Mouse (Mus musculus): ENCODE measurements around the gene Large2. TPM values are rescaled to one million over a fixed set of nuclear protein-coding genes. Genes with fewer than 3 reads are reported as not detected.
A peak's percentile ranks its signal among the peaks of the same experiment; 100 is the strongest.
"Not testable (repeated sequence)": the region's sequence is repeated elsewhere in the genome, so short reads cannot be mapped to it uniquely, and the experiment has no call there.

The Large2 gene
- total RNA-seq (2021) = under 1 TPM in 1 of 2 experiments, not detected in 1; 0.49 TPM

DNA sequence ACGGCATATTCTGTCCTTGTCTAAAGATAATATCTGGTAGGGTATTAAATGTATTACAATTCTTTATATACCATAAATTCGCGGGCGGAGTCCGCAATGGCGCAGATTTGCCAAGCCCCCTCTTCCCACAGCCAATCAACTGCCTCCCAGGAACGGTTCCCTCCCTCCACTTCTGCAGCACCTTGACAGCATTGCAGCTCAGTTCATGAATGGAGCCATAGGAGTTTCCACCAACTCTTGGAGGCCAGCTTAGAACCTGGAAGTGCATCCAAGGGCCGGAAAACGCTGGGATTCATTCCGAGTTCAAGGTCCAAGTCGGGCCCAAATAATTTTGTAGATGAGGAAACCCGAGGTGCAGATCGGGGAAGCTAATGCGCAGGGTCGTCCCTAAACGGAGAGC lies at the start of gene Large2, which contains the start of gene Pex16:
Gene Large2 (minus strand): TSS at position 356 of the 400 bp plus-strand sequence.
Gene Pex16 (plus strand): TSS at position 163 of the 400 bp plus-strand sequence.
- DNase-seq (ENCODE audit: extremely low spot score in 1 of 2, low spot score in 2 of 2) = peak in 1 of 2 experiments; percentile 58
- intact Hi-C loops (cut with DNase I) = no loop called here

DNA sequence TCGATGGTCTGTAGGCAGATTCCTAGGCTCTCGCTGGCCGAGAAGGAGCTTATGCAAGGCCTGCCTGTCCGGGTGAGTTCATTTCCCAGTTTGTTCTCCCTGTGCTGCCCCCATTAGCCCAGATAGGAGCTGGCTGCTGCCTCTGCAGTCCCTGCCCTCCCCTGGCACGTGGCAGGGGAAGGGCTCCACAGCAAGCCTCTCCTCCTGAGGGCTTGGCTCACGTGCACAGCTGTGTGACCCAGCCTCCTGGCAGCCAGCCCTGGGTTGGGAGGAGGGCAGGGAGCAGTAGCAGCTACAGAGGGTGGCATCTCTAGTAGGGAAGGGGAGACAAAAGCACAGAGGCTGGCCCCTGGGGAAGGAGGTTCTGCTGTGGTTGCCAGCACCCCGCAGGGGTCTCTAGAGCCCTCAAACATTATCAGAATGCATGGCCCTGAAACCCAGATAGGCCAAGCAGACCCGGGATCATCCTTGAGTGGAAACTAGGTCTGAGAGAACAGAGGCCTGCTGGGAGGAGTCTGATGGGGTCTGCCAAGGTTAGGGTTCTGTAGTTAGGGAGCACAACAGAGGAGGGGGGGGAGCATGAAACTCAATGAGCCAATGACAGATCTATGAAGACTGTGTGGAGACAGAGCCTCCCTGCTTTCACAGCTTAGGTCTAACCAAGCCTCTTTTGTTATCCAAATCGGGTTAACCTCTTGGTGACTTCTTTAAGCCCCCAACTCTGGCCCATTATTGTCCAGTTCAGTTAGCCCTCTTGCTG lies 49.2 kb upstream of the Large2 start:
- intact Hi-C loops (cut with DNase I) = no loop called here

DNA sequence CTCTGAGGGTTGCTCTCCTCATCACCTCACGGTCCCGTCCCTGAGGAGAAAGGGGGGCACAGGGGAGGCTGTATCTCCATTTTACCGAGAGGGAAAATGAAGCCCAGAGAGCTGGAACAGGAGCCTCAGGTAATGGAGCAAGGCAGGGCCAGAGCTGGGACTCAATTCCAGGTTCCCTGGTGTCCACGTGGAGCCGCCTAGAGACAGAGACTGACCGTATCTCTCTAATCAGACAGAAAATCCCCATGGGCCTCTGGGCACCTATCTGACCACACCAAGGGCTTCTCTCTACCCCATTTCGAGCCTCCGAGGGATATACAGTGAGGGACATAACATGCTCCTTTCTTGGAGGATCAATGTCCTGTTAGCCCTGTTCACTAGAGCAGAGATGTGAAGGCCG lies 48.5 kb upstream of the Large2 start:
- DNase-seq (ENCODE audit: extremely low spot score in 1 of 2, low spot score in 2 of 2) = no peak
- intact Hi-C loops (cut with DNase I) = no loop called here

More for the DNA sequence above, 49.2 kb upstream of the Large2 start:
- peak; percentile 74 to 92 for DNase-seq (ENCODE audit: extremely low spot score in 1 of 2, low spot score in 2 of 2)

DNA sequence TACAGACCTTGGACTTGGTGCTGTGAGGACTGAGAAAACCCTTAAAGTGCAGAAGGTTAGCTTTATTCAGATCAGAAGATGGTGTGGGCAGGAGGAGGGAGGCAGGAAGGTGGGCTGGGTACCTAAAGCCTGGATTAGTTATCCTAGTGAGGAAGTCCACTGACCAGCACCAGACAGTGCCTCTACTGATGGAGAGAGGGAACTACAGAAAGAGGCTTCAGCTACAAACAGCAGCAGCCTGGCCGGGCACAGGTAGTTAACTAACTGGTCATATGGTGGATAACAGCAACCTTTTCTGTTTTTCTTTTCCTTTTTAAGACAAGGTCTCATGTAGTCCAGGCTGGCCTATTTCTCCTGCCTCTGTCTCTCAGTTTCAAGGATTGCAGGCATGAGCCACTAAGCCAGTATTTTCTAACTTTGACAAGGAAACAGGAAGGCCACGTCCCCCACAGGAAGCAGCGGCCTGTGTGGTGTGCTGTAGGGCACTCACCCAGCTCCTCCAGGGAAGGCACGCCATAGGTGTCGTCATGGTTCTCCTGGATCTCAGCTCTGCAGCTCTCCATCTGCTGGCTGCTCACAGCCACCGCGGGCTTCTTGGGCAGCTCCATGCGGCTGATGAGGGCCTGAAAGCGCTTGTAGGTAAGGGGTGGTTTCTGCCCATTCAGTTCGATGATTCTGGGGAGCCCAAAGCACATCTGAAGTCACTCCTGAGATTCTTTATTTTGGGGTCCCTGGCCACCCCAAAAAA lies 47.9 kb upstream of the Large2 start:
- intact Hi-C loops (cut with DNase I) = no loop called here
- no peak for DNase-seq (ENCODE audit: extremely low spot score in 1 of 2, low spot score in 2 of 2)

DNA sequence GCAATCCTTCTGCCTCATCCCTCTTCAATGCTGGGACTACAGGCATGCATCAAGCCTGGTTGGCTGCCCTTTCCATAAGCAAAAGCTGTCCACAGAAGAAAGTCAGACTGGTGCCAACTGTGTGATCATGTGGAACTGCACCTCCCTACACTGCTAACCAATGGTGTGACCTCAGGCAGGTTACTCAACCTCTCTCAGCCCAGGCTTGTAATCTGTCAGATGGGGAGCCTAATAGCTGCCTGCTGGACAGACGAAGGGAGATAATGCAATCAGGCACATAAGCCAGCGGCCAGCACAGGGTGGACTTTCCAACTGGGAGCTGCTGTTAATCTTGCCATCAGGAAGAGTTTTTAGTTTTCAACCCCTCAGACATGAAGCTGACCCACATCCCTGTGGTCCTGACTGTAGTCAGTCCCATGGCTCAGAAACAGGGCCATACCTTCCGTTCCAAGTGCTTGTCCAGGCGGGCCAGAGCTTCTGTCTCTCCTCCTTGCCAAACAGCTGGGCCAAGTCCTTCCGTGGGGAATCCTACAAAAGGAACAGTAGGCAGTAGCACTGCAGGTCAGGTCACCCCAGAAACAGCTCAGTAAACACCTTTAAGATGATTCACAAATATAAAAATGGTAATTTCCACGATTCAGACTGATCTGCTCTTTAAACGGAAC lies 47.2 kb upstream of the Large2 start:
- intact Hi-C loops (cut with DNase I) = no loop called here
- no peak for DNase-seq (ENCODE audit: extremely low spot score in 1 of 2, low spot score in 2 of 2)

DNA sequence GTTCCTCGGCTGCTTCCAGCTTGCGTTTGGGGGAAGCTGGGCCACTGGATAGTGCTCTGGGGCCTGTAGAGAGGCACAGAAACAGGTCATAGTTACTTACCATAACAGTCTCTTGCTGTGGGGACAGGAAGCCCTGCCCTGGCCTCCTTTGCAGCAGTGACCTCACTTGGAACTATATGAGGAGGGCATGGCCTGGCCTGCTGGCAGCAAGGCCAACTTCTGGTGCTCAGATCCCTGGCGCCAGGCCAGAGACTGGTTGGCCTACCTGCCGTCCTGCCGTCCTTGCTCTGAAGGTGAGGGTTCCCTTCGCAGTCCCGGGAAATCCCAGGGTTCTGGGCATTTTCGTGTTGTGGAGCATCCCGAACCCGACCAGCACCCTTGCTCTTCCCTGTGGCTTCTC lies 37.0 kb upstream of the Large2 start:
- intact Hi-C loops (cut with DNase I) = no loop called here
- peak in 1 of 2 experiments; percentile 53 for DNase-seq (ENCODE audit: extremely low spot score in 1 of 2, low spot score in 2 of 2)

DNA sequence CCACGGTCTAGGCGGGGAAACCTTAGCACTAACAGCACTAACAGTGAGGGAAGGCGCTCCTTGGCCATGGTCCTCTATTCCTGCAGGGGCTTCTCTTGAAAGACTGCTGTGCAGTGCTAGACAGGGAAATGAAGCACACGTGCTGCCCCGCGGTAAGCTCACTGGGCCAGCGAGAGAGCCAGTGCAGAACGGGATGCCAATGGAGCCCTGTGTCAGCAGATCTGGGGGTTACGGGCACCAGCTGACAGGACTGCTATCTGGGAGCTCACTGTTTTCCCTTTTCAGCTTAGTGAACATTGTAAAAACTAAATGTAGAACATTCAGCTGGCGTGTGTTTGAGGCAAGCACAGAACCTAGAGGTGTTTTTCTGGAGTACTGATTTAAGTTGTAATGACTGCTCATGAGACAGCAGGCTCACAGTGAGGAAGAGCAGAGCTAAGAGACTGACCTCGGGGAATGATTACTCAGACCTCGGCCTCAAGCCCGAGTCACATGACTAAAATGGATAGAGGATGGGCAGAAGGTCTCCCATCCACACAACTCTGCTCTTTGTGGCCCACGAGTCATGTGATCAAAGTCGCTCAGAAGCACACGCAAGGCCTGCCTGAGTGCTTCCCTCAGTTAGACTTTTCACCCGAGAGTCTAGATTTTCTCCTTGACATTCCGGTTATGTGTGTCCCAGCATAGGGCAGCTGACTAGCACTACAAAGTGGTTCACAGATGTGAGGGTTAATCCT lies 33.8 kb upstream of the Large2 start:
- intact Hi-C loops (cut with DNase I) = no loop called here
- DNase-seq (ENCODE audit: extremely low spot score in 1 of 2, low spot score in 2 of 2) = no peak

DNA sequence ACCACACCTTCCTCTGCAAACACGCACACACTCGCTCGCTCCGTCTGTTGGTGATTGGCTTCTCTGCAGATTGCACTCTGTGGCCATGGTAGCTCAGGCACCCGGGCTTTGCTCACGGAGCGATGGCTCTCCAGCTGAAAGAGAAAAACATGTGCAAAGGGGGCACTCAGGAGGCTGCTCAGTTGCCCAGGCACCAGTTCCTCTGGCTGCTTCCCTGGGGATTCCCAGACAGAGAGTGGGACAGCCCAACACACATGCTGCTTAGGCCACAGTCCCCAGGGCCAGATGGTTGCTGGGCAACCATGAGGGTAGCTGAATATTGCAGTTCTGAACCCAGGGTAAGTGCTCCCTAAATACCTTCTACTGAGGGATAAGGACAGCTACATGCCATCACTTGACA lies 31.0 kb upstream of the Large2 start:
- intact Hi-C loops (cut with DNase I) = no loop called here
- DNase-seq (ENCODE audit: extremely low spot score in 1 of 2, low spot score in 2 of 2) = no peak

DNA sequence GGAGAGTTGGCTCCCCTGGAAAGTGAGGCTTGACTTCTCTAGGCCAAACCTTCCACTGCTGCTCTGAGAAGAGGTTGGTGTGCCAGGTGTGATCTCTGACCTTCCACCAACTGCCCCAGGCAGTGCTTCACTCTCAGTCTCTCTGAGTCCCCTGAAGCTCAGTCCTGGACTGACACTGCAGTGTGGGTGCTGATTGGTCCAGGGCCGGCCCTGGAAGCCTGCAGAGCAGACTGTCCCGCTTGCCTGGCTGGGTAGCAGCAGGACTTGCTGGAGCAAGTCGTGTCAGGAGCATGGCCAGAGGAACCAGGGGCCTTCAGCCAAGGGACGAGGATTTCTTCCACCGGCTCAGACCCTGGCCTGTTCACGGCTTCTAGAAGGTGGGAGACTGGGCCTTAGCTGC lies 30.1 kb upstream of the Large2 start:
- no peak for DNase-seq (ENCODE audit: extremely low spot score in 1 of 2, low spot score in 2 of 2)
- intact Hi-C loops (cut with DNase I) = no loop called here

DNA sequence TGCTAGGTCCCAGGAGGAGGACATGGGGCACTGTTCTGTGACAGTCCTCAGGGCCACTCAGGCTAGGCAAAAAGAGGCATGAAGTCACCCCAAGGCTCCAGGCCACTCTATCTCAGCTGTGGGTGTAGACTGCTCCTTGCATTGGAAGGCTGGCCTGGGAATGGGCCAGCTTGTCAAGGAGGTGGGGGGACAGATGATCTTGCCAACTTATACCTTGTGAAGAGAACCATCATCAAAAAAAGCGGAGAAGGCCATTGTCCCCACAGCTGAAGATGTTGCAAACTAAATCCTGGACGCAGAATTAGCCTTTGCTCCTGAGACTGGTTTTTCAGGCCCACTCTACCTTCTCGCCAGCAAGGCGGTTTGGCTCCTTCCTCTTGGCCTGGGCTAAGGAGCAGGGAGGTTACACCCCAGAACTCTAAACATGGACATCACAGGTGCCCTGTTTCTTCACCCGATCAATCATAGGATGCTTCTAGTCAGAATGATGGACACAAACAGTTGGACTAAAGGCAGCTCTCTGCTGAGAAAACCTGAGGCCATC lies 29.2 kb upstream of the Large2 start:
- intact Hi-C loops (cut with DNase I) = no loop called here
- DNase-seq (ENCODE audit: extremely low spot score in 1 of 2, low spot score in 2 of 2) = no peak

DNA sequence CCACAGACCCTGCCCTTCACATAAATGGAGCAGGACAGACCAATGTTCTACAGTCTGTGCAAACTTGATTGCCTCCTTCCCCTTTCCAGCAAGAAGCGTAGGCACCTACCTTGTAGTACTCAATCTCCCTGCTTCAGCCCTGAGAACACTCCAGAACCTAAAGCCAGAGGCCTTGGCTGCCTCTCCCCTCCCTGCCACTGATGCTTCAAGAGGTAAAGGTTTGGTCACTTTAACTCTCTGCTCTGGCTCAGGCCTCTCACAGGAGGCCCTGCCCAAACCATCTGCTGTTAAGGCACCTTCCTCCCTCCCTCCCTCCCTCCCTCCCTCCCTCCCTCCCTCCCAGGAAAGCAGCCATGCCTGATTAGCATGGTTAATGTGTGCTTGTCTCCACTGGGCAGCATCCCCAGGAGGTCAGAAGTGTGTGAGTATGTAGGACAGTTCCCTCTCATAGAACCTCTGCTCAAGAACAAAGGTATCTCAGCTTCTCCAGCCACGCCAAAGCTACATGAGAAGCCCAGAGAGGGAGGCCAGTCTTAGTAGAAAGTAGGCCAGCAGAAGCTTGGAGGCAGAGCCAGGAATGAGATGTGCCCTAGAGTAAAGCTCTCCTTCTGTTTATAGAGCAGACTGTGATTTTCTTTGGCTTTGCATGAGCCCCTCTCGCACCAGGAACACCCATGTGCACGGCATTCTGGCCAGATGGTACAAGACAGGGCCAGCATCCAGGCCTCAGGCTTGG lies 28.1 kb upstream of the Large2 start:
- DNase-seq (ENCODE audit: extremely low spot score in 1 of 2, low spot score in 2 of 2) = no peak

DNA sequence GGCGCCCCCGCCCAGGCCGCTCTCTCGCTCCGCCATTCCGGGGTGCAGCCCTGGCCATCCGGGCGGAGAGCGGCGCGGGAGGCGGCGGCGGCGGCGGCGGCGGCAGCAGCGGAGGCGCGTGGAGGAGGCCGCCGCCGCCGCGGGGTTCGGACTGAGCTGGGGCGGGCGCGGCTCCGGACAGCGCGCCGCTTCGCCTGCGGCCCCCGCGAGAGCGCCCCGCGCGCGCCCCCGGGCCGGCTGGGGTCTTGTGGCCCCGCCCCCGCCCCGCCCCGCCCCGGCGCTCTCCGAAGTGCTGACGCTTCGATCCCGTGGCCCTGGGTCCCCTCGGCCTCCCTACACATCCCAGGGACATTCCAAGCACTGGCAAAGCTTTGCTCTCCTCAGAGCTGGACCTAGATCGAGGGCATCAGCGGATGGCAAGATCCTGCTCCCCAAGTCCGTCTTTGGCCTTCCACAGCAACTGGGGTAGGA lies 26.5 kb upstream of the Large2 start, which contains the start of gene Mapk8ip1:
Gene Mapk8ip1 (minus strand): TSS at position 173 of the 471 bp plus-strand sequence.
- intact Hi-C loops (cut with DNase I) = no loop called here
- DNase-seq (ENCODE audit: extremely low spot score in 1 of 2, low spot score in 2 of 2) = peak in 1 of 2 experiments; percentile 61

More for the DNA sequence above, 28.1 kb upstream of the Large2 start:
- intact Hi-C loops (cut with DNase I) = no loop called here

DNA sequence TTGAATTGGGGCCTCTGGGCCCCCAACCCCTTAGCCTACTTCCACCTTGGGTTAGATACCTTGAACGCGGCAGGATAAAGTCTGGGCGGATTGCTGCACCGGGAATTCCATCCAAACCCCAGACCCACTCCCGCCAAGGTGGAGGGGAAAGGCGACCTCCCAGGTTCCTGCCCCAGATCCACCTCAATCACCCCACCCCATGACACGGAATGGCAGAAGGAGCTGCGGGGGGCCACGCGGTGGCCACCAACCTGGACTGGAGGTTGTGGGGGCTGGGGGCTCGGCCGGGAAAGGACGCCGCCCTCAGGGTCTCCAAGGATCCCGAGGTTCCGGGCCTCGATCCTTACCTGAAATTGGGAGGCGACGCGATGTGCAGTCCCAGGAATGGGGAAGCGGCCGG lies 26.0 kb upstream of the Large2 start:
- intact Hi-C loops (cut with DNase I) = no loop called here
- DNase-seq (ENCODE audit: extremely low spot score in 1 of 2, low spot score in 2 of 2) = peak in 1 of 2 experiments; percentile 49

DNA sequence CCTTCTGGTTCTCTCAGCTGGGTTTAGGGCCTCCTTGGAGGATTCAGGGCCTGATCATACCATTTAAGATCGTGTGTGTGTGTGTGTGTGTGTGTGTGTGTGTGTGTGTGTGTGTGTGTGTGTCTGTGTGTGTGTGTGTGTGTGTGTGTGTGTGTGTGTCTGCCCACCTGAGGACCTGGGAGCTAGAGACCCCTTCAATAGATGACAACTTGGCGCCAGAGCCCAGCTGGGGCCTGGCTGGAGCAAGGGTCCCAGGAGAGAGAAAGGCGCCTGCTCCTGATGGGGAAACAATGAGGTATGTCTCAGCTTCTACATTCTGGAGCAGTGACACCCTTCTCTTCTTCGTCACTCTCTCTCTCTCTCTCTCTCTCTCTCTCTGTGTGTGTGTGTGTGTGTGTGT lies 25.2 kb upstream of the Large2 start:
- DNase-seq (ENCODE audit: extremely low spot score in 1 of 2, low spot score in 2 of 2); intact Hi-C loops (cut with DNase I): not testable (repeated sequence)

DNA sequence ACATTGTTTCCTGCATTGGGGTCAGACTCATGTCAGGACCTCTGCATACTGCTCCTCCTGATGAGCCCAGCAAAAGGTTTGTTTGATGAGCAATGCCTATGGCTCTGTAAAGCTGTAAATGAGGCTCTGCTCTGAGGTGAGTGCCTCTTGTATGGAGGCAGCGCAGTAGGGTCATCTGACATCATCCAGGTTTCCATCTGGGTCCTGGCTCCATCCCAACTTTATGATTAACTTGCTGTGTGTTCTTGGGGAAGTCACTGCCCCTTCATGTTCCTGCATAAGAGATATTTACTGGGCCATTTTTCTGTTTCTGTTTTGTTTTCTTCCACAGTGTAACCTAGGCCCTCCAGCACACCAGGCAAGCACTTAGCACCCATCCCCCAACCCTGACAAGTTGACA lies 22.8 kb upstream of the Large2 start:
- no peak for DNase-seq (ENCODE audit: extremely low spot score in 1 of 2, low spot score in 2 of 2)
- intact Hi-C loops (cut with DNase I) = no loop called here

DNA sequence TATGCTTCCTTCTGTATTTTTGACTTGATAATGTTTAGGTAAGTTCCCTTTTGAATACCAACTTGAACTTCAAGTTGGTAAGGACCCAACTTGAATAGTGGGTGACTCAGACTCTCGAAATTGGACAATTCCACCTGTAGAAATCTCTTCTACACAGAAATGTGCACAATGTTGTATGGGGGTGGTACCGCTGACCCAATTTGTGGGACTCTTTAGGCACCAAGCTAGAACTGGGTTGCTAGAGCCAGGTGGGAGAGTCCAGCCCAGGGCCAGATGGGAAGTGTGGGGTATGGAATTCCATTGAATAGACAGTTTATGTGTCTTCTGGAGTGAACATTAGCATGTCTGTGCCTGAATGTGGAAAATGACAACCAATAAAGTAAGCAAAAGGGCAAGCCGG lies 20.9 kb upstream of the Large2 start:
- no peak for DNase-seq (ENCODE audit: extremely low spot score in 1 of 2, low spot score in 2 of 2)
- intact Hi-C loops (cut with DNase I) = no loop called here

DNA sequence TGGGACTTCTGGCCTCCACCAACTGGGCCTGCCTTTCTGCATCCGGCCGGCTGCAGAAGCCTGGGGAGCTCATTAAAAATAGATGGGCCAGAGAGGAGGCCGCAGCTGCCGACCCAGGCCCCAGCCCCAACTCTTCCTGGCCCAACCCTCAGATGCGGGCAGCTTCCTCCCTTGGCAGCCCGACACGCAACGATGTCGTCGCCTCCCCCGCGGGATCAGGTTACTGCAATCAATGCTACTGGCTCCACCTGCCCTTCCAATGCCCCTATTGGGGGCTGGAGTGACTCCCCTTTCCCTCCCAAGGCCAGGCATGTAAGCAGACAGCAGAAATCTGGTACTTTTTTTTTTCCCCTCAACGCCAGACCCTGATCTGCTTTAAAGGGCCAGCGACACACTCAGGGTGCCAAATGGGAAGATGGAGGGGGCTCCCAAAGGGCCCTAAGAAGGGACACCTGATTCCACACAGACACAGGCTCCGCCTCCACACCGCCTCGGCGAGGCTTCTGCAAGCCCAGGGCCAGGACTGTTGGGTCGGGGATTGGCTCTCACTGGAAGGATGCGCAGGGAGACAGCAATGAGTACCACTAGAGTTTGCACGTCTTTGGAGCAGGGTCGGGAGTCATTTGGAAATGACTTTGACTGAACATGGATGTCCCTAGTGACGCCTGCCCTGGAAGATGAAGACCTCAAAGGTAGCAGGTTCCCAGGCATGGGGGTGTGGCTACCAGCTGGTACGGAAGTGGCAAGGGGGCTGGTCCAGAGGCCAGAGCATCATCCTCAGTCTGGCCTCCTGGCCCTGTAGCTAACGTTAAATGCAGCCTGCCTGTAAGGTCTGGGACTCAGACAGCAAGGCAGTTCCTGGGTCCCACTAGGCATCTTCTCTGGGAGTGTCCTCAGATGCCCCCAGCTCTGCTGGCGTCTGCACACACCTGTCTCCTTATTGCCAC lies 17.9 kb upstream of the Large2 start:
- intact Hi-C loops (cut with DNase I) = no loop called here
- peak in 1 of 2 experiments; percentile 65 for DNase-seq (ENCODE audit: extremely low spot score in 1 of 2, low spot score in 2 of 2)

Data from left cerebral cortex, postnatal 10 days (tissue).